Mouse (Mus musculus) stomach, embryonic 15.5 days (tissue): ENCODE data around the gene Shld2. TPM values are rescaled to one million over a fixed set of nuclear protein-coding genes. Genes with fewer than 3 reads are reported as not detected.
"Not testable (repeated sequence)": the region's sequence is repeated elsewhere in the genome, so short reads cannot be mapped to it uniquely, and the experiment has no call there.

Experiments
- ATAC-seq: fragments of 200-750 bp; cut with Nextera tagmentation; 2 replicates; pipeline ENCODE4 v1.8.0; 2017; ENCODE audit warnings: low read depth, moderate number of reproducible peaks, moderate TSS enrichment; ENCODE audit not compliant: insufficient read depth, low FRiP score
- H3K27ac ChIP-seq: fragments of 300-500 bp; sonication (generic); 2 replicates; pipeline ENCODE4 v1.5.1; 2015; ENCODE audit warnings: mild to moderate bottlenecking, inconsistent platforms
- H3K27me3 ChIP-seq: fragments of 300-500 bp; sonication (generic); replicated peaks from 2 replicates; pipeline ENCODE4 v1.6.1; 2015; ENCODE audit warnings: inconsistent platforms
- H3K36me3 ChIP-seq: fragments of 300-500 bp; sonication (generic); 2 replicates; pipeline ENCODE4 v1.6.1; 2015; ENCODE audit warnings: inconsistent platforms
- H3K4me1 ChIP-seq: fragments of 300-500 bp; sonication (generic); 2 replicates; pipeline ENCODE4 v1.6.1; 2015; ENCODE audit warnings: inconsistent platforms
- H3K4me2 ChIP-seq: fragments of 300-500 bp; sonication (generic); 2 replicates; pipeline ENCODE4 v1.6.1; 2015; ENCODE audit warnings: mild to moderate bottlenecking, inconsistent platforms
- H3K4me3 ChIP-seq: fragments of 300-500 bp; sonication (generic); replicated peaks from 2 replicates; pipeline ENCODE4 v1.5.1; 2015; ENCODE audit warnings: inconsistent platforms
- H3K9ac ChIP-seq: fragments of 300-500 bp; sonication (generic); 2 replicates; pipeline ENCODE4 v1.6.1; 2015; ENCODE audit warnings: inconsistent platforms
- H3K9me3 ChIP-seq: fragments of 300-500 bp; sonication (generic); 2 replicates; pipeline ENCODE4 v1.6.1; 2016; ENCODE audit warnings: inconsistent platforms
- WGBS: fragments of 180-500 bp; shearing (Covaris S2); methylation state at CpG from one replicate; pipeline ENCODE4 v1.1.7; 2015; 5-methylcytosine and 5-hydroxymethylcytosine counted together
- polyA plus RNA-seq: library from polyadenylated mRNA; unstranded; fragments of >200 nt; fragmentation: Nextera tagmentation; extraction: Ambion mirVana; gene quantifications from 2 replicates; pipeline ENCODE4 v1.2.1, GENCODE M21; 2015

Shld2 gene
- polyA plus RNA-seq, 1 experiment from 2014 or later, result 7.7 TPM

DNA sequence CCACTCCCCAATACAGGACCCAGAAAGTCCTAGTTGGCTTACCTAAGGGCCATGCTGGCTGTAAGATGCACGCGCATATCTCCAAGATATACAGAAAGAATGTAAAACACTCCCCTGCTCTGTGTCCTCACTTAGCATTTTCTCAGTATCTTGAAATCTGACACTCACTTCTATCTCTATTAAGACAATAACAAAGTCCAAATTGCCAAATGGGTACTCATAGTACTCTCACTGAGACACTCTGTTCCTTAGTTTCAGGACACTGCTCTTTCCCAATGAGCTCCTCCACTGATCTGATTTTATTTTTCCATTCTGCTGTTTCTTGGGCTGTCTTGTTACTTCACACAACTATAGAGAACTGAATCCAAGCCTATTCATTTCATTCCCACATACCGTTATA, 36.2 kb downstream of the Shld2 start:
- 89% methylated on average over 3 of the region's 3 CpGs for WGBS
- no peaks in the 10 kb centered on the region for H3K9me3 ChIP-seq
- no peaks in the 10 kb centered on the region for H3K27me3 ChIP-seq
- no peak overlapping the region for H3K4me2 ChIP-seq
- no peaks in the 10 kb centered on the region for H3K4me1 ChIP-seq
- no peak for ATAC-seq
- no peak overlapping the region for H3K4me3 ChIP-seq
- no peaks in the 10 kb centered on the region for H3K36me3 ChIP-seq
- H3K27ac ChIP-seq, result no peak overlapping the region
- H3K9ac ChIP-seq, result no peak overlapping the region

GRCm38 (mm10) chr14:34273280-34273679, 37.0 kb downstream of the Shld2 start:
- Histone ChIP-seq H3K4me3 (no peak overlapping the region), H3K4me1 (no peaks in the 10 kb centered on the region), H3K27ac (no peak overlapping the region), H3K9me3 (no peaks in the 10 kb centered on the region), H3K9ac (no peak overlapping the region), H3K4me2 (no peak overlapping the region), H3K36me3 (no peaks in the 10 kb centered on the region), H3K27me3 (no peaks in the 10 kb centered on the region)
- no peak for ATAC-seq
- 50% methylated on average over 2 of the region's 2 CpGs for WGBS

- WGBS, result 56% methylated on average over 9 of the region's 9 CpGs
- H3K36me3 ChIP-seq, result no peaks in the 10 kb centered on the region
- no peak overlapping the region for H3K4me3 ChIP-seq
- H3K4me1 ChIP-seq, result no peaks in the 10 kb centered on the region
- no peak overlapping the region for H3K27ac ChIP-seq
- H3K9me3 ChIP-seq, result no peaks in the 10 kb centered on the region
- no peak for ATAC-seq
- H3K27me3 ChIP-seq, result no peaks in the 10 kb centered on the region
- H3K4me2 ChIP-seq, result no peak overlapping the region
- H3K9ac ChIP-seq, result no peak overlapping the region
Observed at GRCm38 (mm10) chr14:34268046-34268445, 42.2 kb downstream of the Shld2 start.

DNA sequence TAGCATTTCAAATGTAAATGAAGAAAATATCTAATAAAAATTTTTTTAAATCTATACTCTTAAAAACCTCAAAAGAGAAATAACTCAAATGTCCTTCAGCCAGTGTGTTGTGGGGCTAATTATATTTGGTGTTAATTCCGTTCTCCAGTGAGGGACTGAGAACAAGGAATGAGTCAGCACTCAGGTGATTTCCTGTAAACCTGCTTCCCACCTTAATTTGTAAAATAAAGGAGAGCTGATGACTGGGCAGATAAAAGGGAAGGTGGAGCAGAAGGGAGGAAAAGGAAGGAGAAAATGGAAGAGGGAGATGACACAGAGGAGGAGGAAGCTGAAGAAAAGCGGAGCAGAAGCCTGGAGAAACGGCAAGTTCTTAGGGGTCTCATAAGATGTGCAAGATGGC, 51.8 kb downstream of the Shld2 start:
- not testable (repeated sequence) for H3K4me3 ChIP-seq, H3K27ac ChIP-seq, H3K4me2 ChIP-seq, ATAC-seq, H3K9ac ChIP-seq, H3K9me3 ChIP-seq, H3K4me1 ChIP-seq, H3K27me3 ChIP-seq, H3K36me3 ChIP-seq
- WGBS, result 66% methylated on average over 3 of the region's 3 CpGs

DNA sequence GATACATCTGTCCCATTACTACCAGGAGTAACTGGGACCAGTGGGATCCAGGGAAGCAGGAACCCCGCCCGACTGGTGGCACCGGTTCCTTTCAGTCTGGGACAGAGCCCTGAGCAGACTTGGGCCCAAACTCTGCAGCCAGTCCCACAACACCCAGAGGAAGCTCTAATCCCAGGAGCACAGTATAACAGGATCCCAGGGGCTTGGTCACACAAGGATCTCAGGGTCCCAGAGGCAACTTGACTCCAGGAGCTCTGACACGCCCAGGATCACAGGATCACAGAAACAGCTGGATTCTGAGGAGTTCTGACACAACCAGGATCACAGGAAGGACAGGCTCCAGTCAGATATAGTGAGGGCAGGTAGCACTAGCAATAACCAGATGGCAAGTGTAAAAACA, 57.0 kb downstream of the Shld2 start:
- 77% methylated on average over 4 of the region's 4 CpGs for WGBS
- H3K27me3 ChIP-seq, result no peaks in the 10 kb centered on the region
- no peak overlapping the region for H3K9ac ChIP-seq
- H3K36me3 ChIP-seq, result no peaks in the 10 kb centered on the region
- ATAC-seq, result no peak
- no peak overlapping the region for H3K4me2 ChIP-seq
- no peak overlapping the region for H3K4me3 ChIP-seq
- H3K9me3 ChIP-seq, result no peaks in the 10 kb centered on the region
- H3K27ac ChIP-seq, result no peak overlapping the region
- no peaks in the 10 kb centered on the region for H3K4me1 ChIP-seq

DNA sequence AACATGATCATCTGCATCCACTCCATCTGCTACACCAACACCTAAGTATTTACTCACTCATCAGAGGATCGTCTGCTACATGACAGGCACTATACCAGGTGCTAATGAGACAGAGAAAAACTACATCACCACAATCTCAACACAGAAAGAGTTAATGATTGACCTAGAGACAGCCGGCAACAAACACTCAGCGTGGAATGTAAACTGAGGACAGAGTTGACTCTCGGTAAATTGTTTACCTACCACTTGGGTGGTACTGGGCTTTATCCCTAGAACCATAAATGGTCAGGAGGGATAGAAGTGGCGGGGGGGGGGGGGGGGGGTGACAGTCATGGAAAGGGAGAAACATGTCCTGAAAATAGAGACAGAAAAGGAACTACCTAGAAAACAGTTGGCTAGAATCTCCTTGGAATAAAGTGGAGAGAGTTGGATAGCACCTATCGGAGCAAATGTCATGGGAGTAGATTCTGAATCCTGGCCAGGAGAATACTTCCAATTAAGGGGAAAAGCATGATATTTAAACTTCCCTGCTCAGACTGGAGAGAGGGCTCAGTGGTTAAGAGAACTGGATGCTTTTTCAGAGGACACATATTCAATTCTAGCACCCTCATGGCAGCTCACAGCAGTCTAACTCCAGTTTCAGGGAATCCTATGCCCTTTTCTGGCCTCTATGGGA, 57.7 kb downstream of the Shld2 start:
- no peak for ATAC-seq
- H3K9ac ChIP-seq, result no peak overlapping the region
- H3K4me1 ChIP-seq, result no peaks in the 10 kb centered on the region
- H3K27me3 ChIP-seq, result no peaks in the 10 kb centered on the region
- H3K27ac ChIP-seq, result no peak overlapping the region
- H3K4me3 ChIP-seq, result no peak overlapping the region
- H3K9me3 ChIP-seq, result no peaks in the 10 kb centered on the region
- no peak overlapping the region for H3K4me2 ChIP-seq
- 32% methylated on average over 6 of the region's 6 CpGs for whole genome bisulfite sequencing
- no peaks in the 10 kb centered on the region for H3K36me3 ChIP-seq

DNA sequence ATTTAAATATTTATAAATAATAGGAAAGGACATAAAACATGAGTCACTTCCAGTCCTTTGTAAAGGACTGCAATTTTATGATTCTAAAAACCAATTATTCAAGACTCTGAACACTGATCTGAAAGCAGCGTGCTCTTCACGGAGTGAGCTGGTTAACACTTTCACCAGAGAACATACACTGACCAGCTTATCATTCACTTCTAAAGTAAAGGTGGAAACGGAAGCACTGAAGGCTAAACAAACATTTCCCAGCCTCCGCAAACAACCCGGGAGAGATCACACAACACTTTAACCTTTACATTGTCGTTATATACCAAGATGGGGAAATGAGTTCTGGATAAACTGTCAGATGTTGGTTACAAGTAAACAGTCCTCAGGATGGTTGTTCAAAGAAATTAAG, 69.6 kb downstream of the Shld2 start:
- no peaks in the 10 kb centered on the region for H3K36me3 ChIP-seq
- ATAC-seq, result no peak; the same call in 1 of the 2 replicates
- WGBS, result 45% methylated on average over 6 of the region's 6 CpGs
- H3K27me3 ChIP-seq, result no peaks in the 10 kb centered on the region
- H3K27ac ChIP-seq, result no peak overlapping the region
- no peaks in the 10 kb centered on the region for H3K4me1 ChIP-seq
- H3K4me2 ChIP-seq, result no peak overlapping the region
- H3K9me3 ChIP-seq, result no peaks in the 10 kb centered on the region
- no peak overlapping the region for H3K9ac ChIP-seq
- no peak overlapping the region for H3K4me3 ChIP-seq

GRCm38 (mm10) chr14:34240263-34240662, 70.0 kb downstream of the Shld2 start:
- Histone ChIP-seq H3K4me3 (no peak overlapping the region), H3K27me3 (no peaks in the 10 kb centered on the region), H3K27ac (no peak overlapping the region), H3K4me2 (no peak overlapping the region), H3K9ac (no peak overlapping the region), H3K36me3 (no peaks in the 10 kb centered on the region), H3K9me3 (no peaks in the 10 kb centered on the region), H3K4me1 (no peaks in the 10 kb centered on the region)
- ATAC-seq, result no peak
- WGBS, result 61% methylated on average over 10 of the region's 10 CpGs

- Histone ChIP-seq H3K9me3 (no peaks in the 10 kb centered on the region), H3K4me2 (peak overlapping the region; percentile 69), H3K27ac (no peak overlapping the region), H3K27me3 (no peaks in the 10 kb centered on the region), H3K36me3 (no peaks in the 10 kb centered on the region), H3K4me3 (peak overlapping the region; percentile 39), H3K9ac (no peak overlapping the region), H3K4me1 (peaks cover 5% of the 10 kb centered on the region)
- ATAC-seq, result peak; percentile 98
- WGBS, result 5% methylated on average over 16 of the region's 16 CpGs
Observed at GRCm38 (mm10) chr14:34234630-34235380, 75.5 kb downstream of the Shld2 start.

DNA sequence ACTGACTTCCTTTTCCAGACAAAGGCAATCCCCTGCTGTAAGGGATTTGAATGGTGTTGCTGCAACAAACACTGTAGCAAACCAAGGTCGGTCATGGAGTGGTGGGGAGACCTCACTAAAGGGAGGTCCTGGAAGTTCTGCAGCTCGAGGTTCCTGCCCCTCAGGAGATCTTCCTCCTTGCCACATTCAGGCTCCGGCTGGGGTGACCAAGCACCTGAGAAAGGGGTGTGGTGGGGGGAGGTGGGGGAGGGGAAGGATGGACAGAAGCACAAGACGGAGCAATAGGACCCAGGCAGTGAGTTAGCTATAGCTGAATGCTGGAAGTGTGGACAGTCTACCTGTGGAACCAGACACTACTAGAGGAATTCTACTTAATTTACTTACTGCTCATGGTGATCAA, 76.4 kb downstream of the Shld2 start:
- ATAC-seq, result no peak
- Histone ChIP-seq H3K4me1 (peaks cover 5% of the 10 kb centered on the region), H3K27ac (no peak overlapping the region), H3K36me3 (no peaks in the 10 kb centered on the region), H3K9ac (no peak overlapping the region), H3K4me2 (no peak overlapping the region), H3K27me3 (no peaks in the 10 kb centered on the region), H3K4me3 (no peak overlapping the region), H3K9me3 (no peaks in the 10 kb centered on the region)
- 69% methylated on average over 4 of the region's 4 CpGs for WGBS

- H3K9ac ChIP-seq, result no peak overlapping the region
- peaks cover 5% of the 10 kb centered on the region for H3K4me1 ChIP-seq
- 81% methylated on average over 9 of the region's 9 CpGs for WGBS
- no peaks in the 10 kb centered on the region for H3K36me3 ChIP-seq
- no peak for ATAC-seq
- H3K4me2 ChIP-seq, result no peak overlapping the region
- H3K9me3 ChIP-seq, result no peaks in the 10 kb centered on the region
- no peak overlapping the region for H3K4me3 ChIP-seq
- no peaks in the 10 kb centered on the region for H3K27me3 ChIP-seq
- H3K27ac ChIP-seq, result no peak overlapping the region
Observed at GRCm38 (mm10) chr14:34232866-34233680, 77.2 kb downstream of the Shld2 start.

GRCm38 (mm10) chr14:34232340-34232739, 78.0 kb downstream of the Shld2 start:
- no peak overlapping the region for H3K4me2 ChIP-seq
- 61% methylated on average over 7 of the region's 7 CpGs for WGBS

More at GRCm38 (mm10) chr14:34232340-34232739, 78.0 kb downstream of the Shld2 start:
- Histone ChIP-seq H3K9me3 (no peaks in the 10 kb centered on the region), H3K27ac (no peak overlapping the region), H3K36me3 (no peaks in the 10 kb centered on the region), H3K4me1 (peaks cover 5% of the 10 kb centered on the region), H3K4me3 (no peak overlapping the region), H3K9ac (no peak overlapping the region), H3K27me3 (no peaks in the 10 kb centered on the region)
- ATAC-seq, result no peak
